Mouse (Mus musculus) embryo, embryonic 11.5 days (tissue): ENCODE results near the gene Srp54c.

Experiments
- DNase-seq: peaks from one replicate; pipeline ENCODE4 v3.0.0-alpha.2; 2012; ENCODE audit warnings: low read depth, low spot score

Gene Srp54c

GRCm38 (mm10) chr12:55311841-55312240 is 81.9 kb downstream of the Srp54c start:
- DNase-seq: no peak
